Mouse (Mus musculus): Measurements from ENCODE around the gene Eif3g. TPM values are rescaled to one million over a fixed set of nuclear protein-coding genes. Genes with fewer than 3 reads are reported as not detected.

The Eif3g gene
- polyA plus RNA-seq, 1 experiment from 2014 or later = 215 TPM

DNA sequence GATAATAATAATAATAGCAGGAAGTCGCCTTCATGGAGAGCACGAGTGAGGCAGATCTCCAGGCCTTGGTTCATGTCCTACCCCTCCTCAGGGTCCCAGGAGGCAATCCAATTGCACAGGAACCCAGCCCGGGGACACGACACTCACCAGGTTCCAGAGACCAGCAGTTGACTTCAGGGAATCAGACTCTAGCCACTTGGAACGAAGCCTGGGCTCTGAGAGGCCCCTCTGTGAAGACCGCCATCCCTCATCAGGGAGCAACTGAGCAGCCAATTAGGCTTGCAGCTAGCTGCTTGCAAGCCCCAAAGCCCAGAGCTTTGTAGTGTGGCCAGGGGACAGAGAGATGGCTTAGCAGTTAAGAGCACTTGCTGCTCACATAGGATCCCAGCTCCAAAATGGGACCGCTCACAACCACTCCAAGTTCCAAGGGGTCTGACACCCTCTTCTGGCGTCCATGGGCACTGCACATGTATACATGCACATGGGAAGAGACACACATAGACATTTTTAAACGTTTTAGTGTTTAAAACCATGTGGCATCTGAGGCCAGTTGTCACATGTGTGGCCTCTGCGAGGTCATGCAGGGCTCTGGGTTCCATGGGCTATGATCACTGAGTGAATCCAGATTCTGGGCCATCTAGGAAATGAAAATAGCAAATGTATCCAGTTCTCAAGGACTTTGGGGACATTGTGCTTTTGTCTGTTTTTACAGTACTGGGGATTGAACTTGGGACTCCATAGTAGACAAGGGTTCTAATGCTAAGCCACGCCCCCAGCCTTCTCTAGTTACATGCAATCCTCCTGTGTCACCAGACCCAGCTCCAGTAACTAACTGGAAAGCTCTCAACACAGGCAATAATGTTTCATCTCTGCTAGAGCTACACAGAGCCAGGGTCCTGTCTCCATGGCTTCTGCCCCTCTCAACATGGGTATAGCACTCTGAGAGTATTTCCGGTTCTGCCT, 27.9 kb downstream of the Eif3g start:
- no peaks in the 10 kb centered on the region for H3K27me3 ChIP-seq (ENCODE audit: control insufficient read depth, insufficient read depth, low read length)
- no peaks in the 10 kb centered on the region for H3K4me1 ChIP-seq (replicated peaks; ENCODE audit: control insufficient read depth, insufficient read depth)
- WGBS = 77% methylated on average over 12 of the region's 12 CpGs

DNA sequence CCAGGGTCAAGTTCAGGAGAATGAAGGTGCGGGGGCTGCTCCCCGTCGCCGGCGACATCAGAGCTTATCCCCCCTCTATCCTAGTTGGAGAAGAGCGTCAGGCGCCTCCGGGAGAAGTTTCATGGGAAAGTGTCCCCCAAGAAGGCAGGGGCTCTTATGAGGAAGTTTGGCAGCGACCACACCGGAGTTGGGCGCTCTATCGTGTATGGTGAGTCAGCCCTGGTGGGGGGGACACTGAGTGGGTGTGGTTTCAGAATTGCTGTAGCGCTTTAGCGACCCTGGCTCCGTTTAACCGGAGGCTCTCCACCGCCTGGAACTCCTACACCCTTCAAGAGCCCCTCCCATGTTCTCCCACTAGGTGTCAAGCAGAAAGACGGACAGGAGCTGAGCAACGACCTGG, 29.2 kb downstream of the Eif3g start:
- TF ChIP-seq EP300 (optimal IDR thresholded peaks at IDR 0.05) (no peak), CTCF (IDR thresholded peaks at IDR 0.05; ENCODE audit: low read depth) (no peak)
- H3K4me3 ChIP-seq (ENCODE audit: low read depth, low read length) = peak overlapping the region; percentile 61
- no peaks in the 10 kb centered on the region for H3K27me3 ChIP-seq (ENCODE audit: control insufficient read depth, insufficient read depth, low read length)
- no peaks in the 10 kb centered on the region for H3K36me3 ChIP-seq (ENCODE audit: control insufficient read depth, insufficient read depth, low read length)
- H3K4me1 ChIP-seq (replicated peaks; ENCODE audit: control insufficient read depth, insufficient read depth) = no peaks in the 10 kb centered on the region
- H3K4me2 ChIP-seq (replicated peaks; ENCODE audit: low read depth) = peak overlapping the region; percentile 76
- no peak for DNase-seq (ENCODE audit: low spot score)
- peak overlapping the region; percentile 71 for H3K9ac ChIP-seq (ENCODE audit: low read length)
- 4% methylated on average over 19 of the region's 19 CpGs for WGBS
- no peak; the same call in 1 of the 2 replicates for ATAC-seq (ENCODE audit: low FRiP score, low TSS enrichment)
- H3K27ac ChIP-seq (replicated peaks) = no peak overlapping the region; the same call in 1 of the 2 replicates
- no peaks in the 10 kb centered on the region for H3K9me3 ChIP-seq (ENCODE audit: control insufficient read depth, low read length)

More for the DNA sequence above, 27.9 kb downstream of the Eif3g start:
- Histone ChIP-seq H3K4me3 (ENCODE audit: low read depth, low read length) (no peak overlapping the region), H3K9me3 (ENCODE audit: control insufficient read depth, low read length) (no peaks in the 10 kb centered on the region), H3K4me2 (replicated peaks; ENCODE audit: low read depth) (no peak overlapping the region), H3K27ac (replicated peaks) (no peak overlapping the region), H3K36me3 (ENCODE audit: control insufficient read depth, insufficient read depth, low read length) (no peaks in the 10 kb centered on the region), H3K9ac (ENCODE audit: low read length) (no peak overlapping the region)
- DNase-seq (ENCODE audit: low spot score) (no peak), ATAC-seq (ENCODE audit: low FRiP score, low TSS enrichment) (no peak)
- TF ChIP-seq CTCF (IDR thresholded peaks at IDR 0.05; ENCODE audit: low read depth) (peak; percentile 29), EP300 (optimal IDR thresholded peaks at IDR 0.05) (no peak)

DNA sequence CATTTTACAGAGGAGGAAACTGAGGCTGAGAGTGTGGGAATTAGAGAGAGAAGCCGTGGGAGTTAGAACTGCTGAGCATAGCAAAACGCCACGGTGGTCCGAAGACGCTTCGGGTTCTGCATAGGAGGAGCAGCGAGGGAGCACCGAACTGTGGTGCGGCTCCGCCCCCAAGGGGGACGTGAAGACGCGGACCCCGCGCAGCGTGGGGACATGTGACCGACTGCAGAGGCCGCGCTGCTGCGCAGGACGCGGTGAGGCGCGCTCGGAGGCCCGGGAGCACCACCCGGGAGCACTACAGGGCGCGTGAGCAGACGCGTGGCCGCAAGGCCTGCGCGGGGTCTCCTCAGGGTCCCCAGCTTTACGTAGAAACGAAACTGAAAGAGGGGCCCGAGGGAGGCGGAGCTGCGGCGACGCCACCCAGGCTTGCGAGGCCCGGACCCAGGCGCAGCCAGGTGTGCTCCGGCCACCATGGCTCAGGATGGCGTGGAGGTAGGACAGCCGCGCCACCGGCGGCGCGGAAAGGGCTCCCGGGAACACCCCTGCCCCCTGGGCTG, 29.9 kb downstream of the Eif3g start, which contains the start of gene A230050P20Rik:
A230050P20Rik (plus strand) TSS at position 195 of the 554 bp plus-strand sequence.
- ATAC-seq (ENCODE audit: low FRiP score, low TSS enrichment) (peak; percentile 75), DNase-seq (ENCODE audit: low spot score) (no peak)
- WGBS = 6% methylated on average over 52 of the region's 53 CpGs
- Histone ChIP-seq H3K36me3 (ENCODE audit: control insufficient read depth, insufficient read depth, low read length) (no peaks in the 10 kb centered on the region), H3K4me1 (replicated peaks; ENCODE audit: control insufficient read depth, insufficient read depth) (no peaks in the 10 kb centered on the region), H3K9me3 (ENCODE audit: control insufficient read depth, low read length) (no peaks in the 10 kb centered on the region), H3K27ac (replicated peaks) (peak within 1 kb of the TSS; percentile 24; the same call in 1 of the 2 replicates), H3K27me3 (ENCODE audit: control insufficient read depth, insufficient read depth, low read length) (no peaks in the 10 kb centered on the region), H3K9ac (ENCODE audit: low read length) (peak within 1 kb of the TSS; percentile 71), H3K4me3 (ENCODE audit: low read depth, low read length) (peak within 1 kb of the TSS; percentile 61), H3K4me2 (replicated peaks; ENCODE audit: low read depth) (peak within 1 kb of the TSS; percentile 76)
- no peak for TF ChIP-seq CTCF (IDR thresholded peaks at IDR 0.05; ENCODE audit: low read depth)
- TF ChIP-seq EP300 (optimal IDR thresholded peaks at IDR 0.05) = no peak

DNA sequence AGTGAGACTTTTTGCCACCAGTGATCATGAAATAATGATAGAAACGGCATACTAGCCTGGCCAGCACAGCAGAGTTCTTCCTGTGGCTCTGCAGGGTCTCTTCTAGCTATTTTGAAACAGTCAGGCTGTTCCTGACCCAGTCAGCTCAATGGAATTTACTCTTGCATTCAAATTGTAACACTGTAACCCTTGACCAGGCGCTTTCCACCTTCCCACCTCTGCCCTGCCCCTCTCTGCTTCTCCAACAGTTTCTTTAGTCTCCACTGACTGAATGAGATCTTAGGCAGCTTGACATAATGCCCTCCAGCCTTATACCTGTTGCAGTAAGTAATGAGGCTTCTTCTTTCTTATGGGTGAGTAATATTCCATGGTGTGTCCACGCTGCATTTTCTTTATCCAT, 31.5 kb downstream of the Eif3g start:
- Histone ChIP-seq H3K36me3 (ENCODE audit: control insufficient read depth, insufficient read depth, low read length) (no peaks in the 10 kb centered on the region), H3K9me3 (ENCODE audit: control insufficient read depth, low read length) (no peaks in the 10 kb centered on the region), H3K4me2 (replicated peaks; ENCODE audit: low read depth) (no peak overlapping the region), H3K27ac (replicated peaks) (no peak overlapping the region), H3K27me3 (ENCODE audit: control insufficient read depth, insufficient read depth, low read length) (no peaks in the 10 kb centered on the region), H3K9ac (ENCODE audit: low read length) (no peak overlapping the region), H3K4me1 (replicated peaks; ENCODE audit: control insufficient read depth, insufficient read depth) (no peaks in the 10 kb centered on the region), H3K4me3 (ENCODE audit: low read depth, low read length) (no peak overlapping the region)
- ATAC-seq (ENCODE audit: low FRiP score, low TSS enrichment) = no peak
- 58% methylated on average over 3 of the region's 3 CpGs for WGBS
- no peak for TF ChIP-seq EP300 (optimal IDR thresholded peaks at IDR 0.05)
- TF ChIP-seq CTCF (IDR thresholded peaks at IDR 0.05; ENCODE audit: low read depth) = no peak
- DNase-seq (ENCODE audit: low spot score) = no peak

DNA sequence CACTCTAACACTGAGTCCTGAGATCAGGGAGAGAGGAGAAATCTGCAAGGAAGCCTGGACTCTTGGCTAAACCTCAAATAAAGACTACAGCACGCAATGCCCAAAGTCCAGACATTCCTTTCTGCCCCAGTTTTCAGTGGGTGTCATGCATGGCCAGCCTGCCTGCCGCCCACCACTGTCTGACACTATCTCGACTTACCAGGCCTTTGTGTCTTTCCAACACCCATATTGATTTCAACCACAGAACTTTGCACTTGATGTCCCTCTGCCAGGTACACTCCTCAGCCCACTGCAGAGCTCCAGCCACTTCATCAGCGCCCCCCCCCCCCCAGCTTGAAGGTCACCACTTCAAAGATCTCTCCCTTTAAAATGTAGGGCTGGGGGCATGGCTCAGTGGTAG, 36.2 kb downstream of the Eif3g start:
- H3K4me2 ChIP-seq (replicated peaks; ENCODE audit: low read depth) = no peak overlapping the region
- H3K27me3 ChIP-seq (ENCODE audit: control insufficient read depth, insufficient read depth, low read length) = no peaks in the 10 kb centered on the region
- 39% methylated on average over 4 of the region's 4 CpGs for WGBS
- H3K36me3 ChIP-seq (ENCODE audit: control insufficient read depth, insufficient read depth, low read length) = no peaks in the 10 kb centered on the region
- DNase-seq (ENCODE audit: low spot score) (no peak), ATAC-seq (ENCODE audit: low FRiP score, low TSS enrichment) (no peak)
- no peak overlapping the region for H3K27ac ChIP-seq (replicated peaks)
- no peaks in the 10 kb centered on the region for H3K4me1 ChIP-seq (replicated peaks; ENCODE audit: control insufficient read depth, insufficient read depth)
- no peak overlapping the region for H3K4me3 ChIP-seq (ENCODE audit: low read depth, low read length)
- no peak overlapping the region for H3K9ac ChIP-seq (ENCODE audit: low read length)
- no peak for TF ChIP-seq CTCF (IDR thresholded peaks at IDR 0.05; ENCODE audit: low read depth)
- no peak for TF ChIP-seq EP300 (optimal IDR thresholded peaks at IDR 0.05)
- H3K9me3 ChIP-seq (ENCODE audit: control insufficient read depth, low read length) = no peaks in the 10 kb centered on the region

Measured in stomach, postnatal 0 days (tissue).